Mouse (Mus musculus) C2C12 (cell line): Measurements from ENCODE around the gene Hs3st5. TPM values are rescaled to one million over a fixed set of nuclear protein-coding genes. Genes with fewer than 3 reads are reported as not detected.
"Not testable (repeated sequence)": the region's sequence is repeated elsewhere in the genome, so short reads cannot be mapped to it uniquely, and the experiment has no call there.

Experiments used
- H3K27me3 ChIP-seq: one replicate; pipeline ENCODE4 v1.6.1; 2011; ENCODE audit not compliant: control insufficient read depth, insufficient read depth, insufficient read length
- H3K36me3 ChIP-seq: one replicate; pipeline ENCODE4 v1.6.1; 2011; ENCODE audit not compliant: control insufficient read depth, insufficient read depth
- H3K4me3 ChIP-seq: one replicate; pipeline ENCODE4 v1.5.1; 2011; ENCODE audit warnings: mild to moderate bottlenecking, control low read depth; ENCODE audit not compliant: poor library complexity, insufficient read depth, severe bottlenecking
- H3K79me2 ChIP-seq: one replicate; pipeline ENCODE4 v1.6.1; 2011; ENCODE audit not compliant: control insufficient read depth, insufficient read depth
- H3K79me3 ChIP-seq: one replicate; pipeline ENCODE4 v1.6.1; 2011; ENCODE audit warnings: low read depth, control low read depth
- H3ac ChIP-seq: one replicate; pipeline ENCODE3; 2011; ENCODE audit warnings: low read depth; ENCODE audit not compliant: control insufficient read depth, insufficient read length
- CEBPB ChIP-seq: IDR thresholded peaks from one replicate; pipeline ENCODE4 v1.6.1; 2011; ENCODE audit warnings: low read depth, mild to moderate bottlenecking, control low read depth, moderate library complexity
- CTCF ChIP-seq: IDR thresholded peaks from one replicate; pipeline ENCODE4 v1.5.1; 2011; ENCODE audit not compliant: control insufficient read depth, insufficient read depth, insufficient read length
- FOSL1 ChIP-seq: IDR thresholded peaks from one replicate; pipeline ENCODE4 v1.8.0; 2011; ENCODE audit warnings: mild to moderate bottlenecking, low read length; ENCODE audit not compliant: poor library complexity, insufficient read depth, severe bottlenecking
- MAX ChIP-seq: IDR thresholded peaks from one replicate; pipeline ENCODE4 v1.6.1; 2011; ENCODE audit warnings: mild to moderate bottlenecking, control low read depth
- MYOD1 ChIP-seq: IDR thresholded peaks from one replicate; pipeline ENCODE4 v1.6.1; 2011; ENCODE audit warnings: low read depth; ENCODE audit not compliant: control insufficient read depth, insufficient read length
- MYOG ChIP-seq: IDR thresholded peaks from one replicate; pipeline ENCODE4 v1.6.1; 2011; ENCODE audit not compliant: control insufficient read depth, insufficient read length; ENCODE audit errors: extremely low read depth
- USF1 ChIP-seq: IDR thresholded peaks from one replicate; pipeline ENCODE4 v1.6.1; 2011; ENCODE audit warnings: low read depth, mild to moderate bottlenecking, control low read depth, moderate library complexity
- polyA plus RNA-seq: library from polyadenylated mRNA; unstranded; fragments of >200 nt; fragmentation: generic; extraction: Trizol; gene quantifications from one replicate; pipeline ENCODE4 v1.2.1, GENCODE M21; 2012; ENCODE audit warnings: missing spikeins

Gene Hs3st5
- polyA plus RNA-seq, 1 experiment, result 0.04 TPM

- Histone ChIP-seq H3K36me3 (no peaks in the 10 kb centered on the region), H3K79me2 (no peaks in the 10 kb centered on the region), H3K4me3 (no peak overlapping the region), H3ac (no peak overlapping the region), H3K27me3 (no peaks in the 10 kb centered on the region), H3K79me3 (no peaks in the 10 kb centered on the region)
- TF ChIP-seq MYOD1 (no peak), CEBPB (no peak), MYOG (no peak), CTCF (no peak), USF1 (no peak), MAX (no peak), FOSL1 (no peak)
Observed at GRCm38 (mm10) chr10:36572540-36572939, 65.9 kb downstream of the Hs3st5 start.

GRCm38 (mm10) chr10:36578375-36579145 is 71.9 kb downstream of the Hs3st5 start:
- no peaks in the 10 kb centered on the region for H3K27me3 ChIP-seq
- no peak overlapping the region for H3K4me3 ChIP-seq
- H3K79me3 ChIP-seq, result no peaks in the 10 kb centered on the region
- H3K36me3 ChIP-seq, result no peaks in the 10 kb centered on the region
- no peak overlapping the region for H3ac ChIP-seq
- TF ChIP-seq USF1 (no peak), CEBPB (no peak), MYOD1 (no peak), MYOG (no peak), MAX (no peak), CTCF (no peak), FOSL1 (no peak)
- H3K79me2 ChIP-seq, result no peaks in the 10 kb centered on the region

- TF ChIP-seq FOSL1 (no peak), MAX (no peak), CTCF (no peak), MYOD1 (no peak), USF1 (no peak), CEBPB (peak; percentile 35), MYOG (no peak)
- Histone ChIP-seq H3ac (no peak overlapping the region), H3K27me3 (no peaks in the 10 kb centered on the region), H3K79me2 (no peaks in the 10 kb centered on the region), H3K36me3 (no peaks in the 10 kb centered on the region), H3K79me3 (no peaks in the 10 kb centered on the region), H3K4me3 (no peak overlapping the region)
Observed at GRCm38 (mm10) chr10:36610400-36610799, 103.8 kb downstream of the Hs3st5 start.

GRCm38 (mm10) chr10:36611415-36611814 is 104.8 kb downstream of the Hs3st5 start:
- not testable (repeated sequence) for H3K79me3 ChIP-seq, H3K79me2 ChIP-seq

GRCm38 (mm10) chr10:36623037-36623436 is 116.4 kb downstream of the Hs3st5 start:
- TF ChIP-seq FOSL1 (no peak), MAX (no peak), USF1 (no peak), MYOD1 (no peak)
- no peaks in the 10 kb centered on the region for H3K79me3 ChIP-seq

More at GRCm38 (mm10) chr10:36611415-36611814, 104.8 kb downstream of the Hs3st5 start:
- not testable (repeated sequence) for H3K36me3 ChIP-seq, H3K27me3 ChIP-seq, H3ac ChIP-seq, H3K4me3 ChIP-seq

GRCm38 (mm10) chr10:36627952-36628351 is 121.3 kb downstream of the Hs3st5 start:
- H3K36me3 ChIP-seq, result no peaks in the 10 kb centered on the region
- no peak for TF ChIP-seq CTCF
- no peak for TF ChIP-seq FOSL1
- no peak for TF ChIP-seq USF1
- TF ChIP-seq MYOG, result no peak
- TF ChIP-seq MAX, result no peak
- no peak for TF ChIP-seq CEBPB
- TF ChIP-seq MYOD1, result no peak
- H3K4me3 ChIP-seq, result no peak overlapping the region
- H3K27me3 ChIP-seq, result no peaks in the 10 kb centered on the region
- H3K79me3 ChIP-seq, result no peaks in the 10 kb centered on the region
- no peaks in the 10 kb centered on the region for H3K79me2 ChIP-seq
- no peak overlapping the region for H3ac ChIP-seq

More at GRCm38 (mm10) chr10:36623037-36623436, 116.4 kb downstream of the Hs3st5 start:
- H3K36me3 ChIP-seq, result no peaks in the 10 kb centered on the region
- H3ac ChIP-seq, result no peak overlapping the region
- H3K79me2 ChIP-seq, result no peaks in the 10 kb centered on the region
- H3K27me3 ChIP-seq, result no peaks in the 10 kb centered on the region
- no peak overlapping the region for H3K4me3 ChIP-seq
